Mouse (Mus musculus) midbrain, embryonic 13.5 days (tissue): Measurements from ENCODE around the gene Dock1. TPM values are rescaled to one million over a fixed set of nuclear protein-coding genes. Genes with fewer than 3 reads are reported as not detected.
A peak's percentile ranks its signal among the peaks of the same experiment; 100 is the strongest.

ENCODE experiments used
- ATAC-seq: fragments of 200-750 bp; cut with Nextera tagmentation; 2 replicates; pipeline ENCODE4 v1.8.0; 2017; ENCODE audit warnings: mild to moderate bottlenecking, moderate TSS enrichment, moderate library complexity
- H3K27ac ChIP-seq: fragments of 300-500 bp; sonication (generic); 2 replicates; pipeline ENCODE4 v1.5.1; 2015; ENCODE audit warnings: inconsistent platforms, mild to moderate bottlenecking, moderate library complexity
- H3K27me3 ChIP-seq: fragments of 300-500 bp; sonication (generic); 2 replicates; pipeline ENCODE4 v1.6.1; 2015; ENCODE audit warnings: mild to moderate bottlenecking, inconsistent platforms
- H3K36me3 ChIP-seq: fragments of 300-500 bp; sonication (generic); 2 replicates; pipeline ENCODE4 v1.6.1; 2015; ENCODE audit warnings: mild to moderate bottlenecking, inconsistent platforms
- H3K4me1 ChIP-seq: fragments of 300-500 bp; sonication (generic); replicated peaks from 2 replicates; pipeline ENCODE4 v1.6.1; 2015; ENCODE audit warnings: inconsistent platforms
- H3K4me2 ChIP-seq: fragments of 300-500 bp; sonication (generic); replicated peaks from 2 replicates; pipeline ENCODE4 v1.6.1; 2015; ENCODE audit warnings: moderate library complexity, mild to moderate bottlenecking, inconsistent platforms
- H3K4me3 ChIP-seq: fragments of 300-500 bp; sonication (generic); replicated peaks from 2 replicates; pipeline ENCODE4 v1.5.1; 2015; ENCODE audit warnings: mild to moderate bottlenecking, inconsistent platforms
- H3K9ac ChIP-seq: fragments of 300-500 bp; sonication (generic); replicated peaks from 2 replicates; pipeline ENCODE4 v1.6.1; 2015; ENCODE audit warnings: mild to moderate bottlenecking, inconsistent platforms
- H3K9me3 ChIP-seq: fragments of 300-500 bp; sonication (generic); 2 replicates; pipeline ENCODE4 v1.6.1; 2016; ENCODE audit warnings: mild to moderate bottlenecking, inconsistent platforms
- WGBS: fragments of 180-500 bp; shearing (Covaris S2); methylation state at CpG from one replicate; pipeline ENCODE4 v1.1.7; 2015; 5-methylcytosine and 5-hydroxymethylcytosine counted together
- polyA plus RNA-seq: library from polyadenylated mRNA; unstranded; fragments of >200 nt; fragmentation: Nextera tagmentation; extraction: Ambion mirVana; gene quantifications from 2 replicates; pipeline ENCODE4 v1.2.1, GENCODE M21; 2015

Dock1 gene
- polyA plus RNA-seq, 1 experiment from 2014 or later = 6.7 TPM

DNA sequence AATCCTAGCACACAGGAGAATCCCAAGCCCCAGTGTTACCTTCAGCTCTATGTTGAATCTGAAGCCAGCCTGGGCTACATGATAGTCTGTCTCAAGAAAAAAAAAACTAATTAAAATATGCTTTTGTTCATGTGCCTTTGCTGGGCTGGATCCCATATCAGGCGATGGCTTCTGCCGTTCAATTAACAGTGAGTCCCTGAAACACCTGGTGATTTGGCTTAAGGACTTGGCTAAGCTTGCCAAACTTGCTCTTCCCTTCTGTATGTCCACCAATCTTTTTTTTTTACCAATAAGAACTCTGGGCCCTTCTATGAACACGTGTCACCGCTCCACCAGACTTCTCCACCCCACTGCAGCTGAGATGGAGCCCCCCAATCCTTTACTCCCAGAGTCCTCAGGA is 474.3 kb downstream of the Dock1 start:
- peaks cover 13% of the 10 kb centered on the region for H3K27me3 ChIP-seq
- no peaks in the 10 kb centered on the region for H3K36me3 ChIP-seq
- H3K9me3 ChIP-seq = peaks cover 5% of the 10 kb centered on the region; the same call in 1 of the 2 replicates
- 92% methylated on average over 4 of the region's 4 CpGs for WGBS
- no peak overlapping the region for H3K4me3 ChIP-seq
- no peak overlapping the region for H3K4me2 ChIP-seq
- H3K4me1 ChIP-seq = peaks cover 3% of the 10 kb centered on the region
- ATAC-seq = no peak
- H3K27ac ChIP-seq = no peak overlapping the region
- no peak overlapping the region for H3K9ac ChIP-seq

DNA sequence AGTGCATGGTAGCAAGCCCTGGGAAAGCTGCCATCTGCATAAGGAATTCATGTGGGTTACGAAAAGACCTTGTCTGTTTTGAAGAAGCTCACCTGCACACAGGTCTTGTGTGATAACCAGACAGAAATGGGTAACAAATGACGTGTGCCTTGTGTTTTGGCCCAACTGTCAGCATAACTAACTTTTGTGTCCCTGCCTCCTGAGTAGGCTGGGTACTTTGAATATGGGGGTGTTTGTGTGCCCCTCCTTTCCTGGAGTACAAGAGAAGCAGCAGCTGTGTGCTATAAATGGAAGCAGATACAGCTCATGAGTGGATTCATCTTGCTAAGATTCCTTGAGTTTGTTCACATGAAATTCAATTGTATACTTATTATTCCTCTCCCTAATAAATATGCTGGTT is 480.5 kb downstream of the Dock1 start:
- H3K27ac ChIP-seq = no peak overlapping the region
- no peaks in the 10 kb centered on the region for H3K27me3 ChIP-seq
- ATAC-seq = no peak
- H3K4me3 ChIP-seq = no peak overlapping the region
- no peaks in the 10 kb centered on the region for H3K4me1 ChIP-seq
- H3K4me2 ChIP-seq = no peak overlapping the region
- peaks cover 5% of the 10 kb centered on the region; the same call in 1 of the 2 replicates for H3K9me3 ChIP-seq
- no peak overlapping the region for H3K9ac ChIP-seq
- H3K36me3 ChIP-seq = no peaks in the 10 kb centered on the region
- WGBS = 94% methylated on average over 2 of the region's 2 CpGs

DNA sequence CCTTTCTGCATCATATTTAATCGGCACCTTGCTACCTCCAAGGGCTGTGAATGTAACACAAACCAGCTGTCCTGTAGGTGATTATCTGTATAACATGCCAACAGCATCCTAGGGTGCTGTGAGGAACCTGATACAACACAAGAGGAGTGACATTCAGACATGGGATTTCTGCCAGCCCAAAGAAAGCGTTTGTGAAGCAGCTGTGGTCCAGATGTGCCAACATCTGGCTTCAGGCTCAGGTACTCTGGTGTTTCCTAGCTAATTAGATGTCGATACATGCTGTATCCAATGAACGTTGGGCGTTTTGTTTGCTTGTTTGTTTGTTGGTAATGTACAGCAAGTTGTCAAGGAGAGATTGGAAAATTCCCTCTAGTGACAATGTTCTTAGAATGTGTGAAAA is 487.1 kb downstream of the Dock1 start:
- no peak overlapping the region for H3K9ac ChIP-seq
- no peaks in the 10 kb centered on the region for H3K4me1 ChIP-seq
- no peaks in the 10 kb centered on the region for H3K36me3 ChIP-seq
- H3K4me2 ChIP-seq = no peak overlapping the region
- H3K27ac ChIP-seq = no peak overlapping the region
- no peak for ATAC-seq
- H3K4me3 ChIP-seq = no peak overlapping the region
- 87% methylated on average over 5 of the region's 5 CpGs for WGBS
- no peaks in the 10 kb centered on the region for H3K9me3 ChIP-seq
- no peaks in the 10 kb centered on the region for H3K27me3 ChIP-seq

- H3K4me3 ChIP-seq = no peak overlapping the region
- no peaks in the 10 kb centered on the region for H3K36me3 ChIP-seq
- H3K4me2 ChIP-seq = no peak overlapping the region
- WGBS = 94% methylated on average over 10 of the region's 10 CpGs
- no peaks in the 10 kb centered on the region for H3K9me3 ChIP-seq
- H3K27ac ChIP-seq = no peak overlapping the region
- H3K27me3 ChIP-seq = no peaks in the 10 kb centered on the region
- no peak for ATAC-seq
- no peaks in the 10 kb centered on the region for H3K4me1 ChIP-seq
- H3K9ac ChIP-seq = no peak overlapping the region
Observed at GRCm38 (mm10) chr7:135158381-135158780, 487.9 kb downstream of the Dock1 start.

DNA sequence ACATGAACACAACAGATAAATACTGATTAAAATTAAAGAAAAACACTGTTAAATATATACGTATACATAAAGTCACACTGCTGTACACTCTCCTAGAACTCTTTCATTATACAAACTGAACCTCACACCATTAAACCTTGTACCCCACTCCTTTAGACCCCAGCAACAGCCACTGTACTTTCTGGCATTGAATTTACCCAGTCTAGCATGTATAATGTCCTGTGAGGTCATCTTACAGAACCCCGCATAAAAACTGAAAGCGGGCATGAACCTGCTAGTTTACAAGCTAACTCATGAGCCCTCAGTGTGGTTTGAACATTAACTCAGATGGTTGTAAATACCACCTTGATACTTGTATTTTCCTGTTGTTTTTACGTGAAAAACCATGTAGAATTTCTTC is 489.2 kb downstream of the Dock1 start:
- no peak overlapping the region for H3K9ac ChIP-seq
- no peak overlapping the region for H3K4me3 ChIP-seq
- no peak for ATAC-seq
- no peaks in the 10 kb centered on the region for H3K36me3 ChIP-seq
- H3K4me1 ChIP-seq = no peaks in the 10 kb centered on the region
- no peaks in the 10 kb centered on the region for H3K27me3 ChIP-seq
- H3K9me3 ChIP-seq = no peaks in the 10 kb centered on the region
- H3K4me2 ChIP-seq = no peak overlapping the region
- WGBS = 87% methylated on average over 4 of the region's 4 CpGs
- no peak overlapping the region for H3K27ac ChIP-seq

GRCm38 (mm10) chr7:135165155-135165554 is 494.7 kb downstream of the Dock1 start:
- no peaks in the 10 kb centered on the region for H3K4me1 ChIP-seq
- no peak overlapping the region for H3K27ac ChIP-seq
- H3K9ac ChIP-seq = no peak overlapping the region
- no peak overlapping the region for H3K4me3 ChIP-seq
- no peaks in the 10 kb centered on the region for H3K36me3 ChIP-seq
- no peaks in the 10 kb centered on the region for H3K9me3 ChIP-seq
- H3K27me3 ChIP-seq = no peaks in the 10 kb centered on the region
- 0 out of 2 replicates have a peak, but pooled peaks have one; percentile 27 for ATAC-seq
- no peak overlapping the region for H3K4me2 ChIP-seq
- WGBS = 38% methylated on average over 3 of the region's 3 CpGs

DNA sequence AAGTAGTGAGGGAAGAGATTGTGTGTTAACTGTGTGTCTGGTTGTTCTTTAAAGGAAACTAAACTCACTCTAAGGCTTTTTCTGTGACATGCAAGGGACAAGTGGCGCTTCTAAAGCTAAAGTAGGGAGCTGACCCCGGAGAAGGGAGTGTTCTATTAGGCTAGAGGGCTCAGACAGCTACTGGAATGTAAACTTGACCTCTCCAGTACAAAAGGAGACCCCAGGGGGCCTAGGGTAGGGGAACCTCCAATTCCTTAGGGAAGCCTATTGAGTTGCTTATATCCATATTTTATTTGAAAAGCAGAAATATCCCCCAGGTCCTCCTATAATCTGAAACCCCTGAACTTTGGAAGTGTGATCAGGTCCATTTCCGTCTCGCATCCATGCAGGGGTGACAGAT is 499.5 kb downstream of the Dock1 start:
- Histone ChIP-seq H3K27ac (no peak overlapping the region), H3K27me3 (no peaks in the 10 kb centered on the region), H3K36me3 (no peaks in the 10 kb centered on the region), H3K4me3 (no peak overlapping the region), H3K4me2 (no peak overlapping the region), H3K9me3 (no peaks in the 10 kb centered on the region), H3K4me1 (0 out of 2 replicates have a peak, but pooled peaks cover 7% of the 10 kb centered on the region), H3K9ac (no peak overlapping the region)
- no peak for ATAC-seq
- WGBS = 65% methylated on average over 4 of the region's 4 CpGs

DNA sequence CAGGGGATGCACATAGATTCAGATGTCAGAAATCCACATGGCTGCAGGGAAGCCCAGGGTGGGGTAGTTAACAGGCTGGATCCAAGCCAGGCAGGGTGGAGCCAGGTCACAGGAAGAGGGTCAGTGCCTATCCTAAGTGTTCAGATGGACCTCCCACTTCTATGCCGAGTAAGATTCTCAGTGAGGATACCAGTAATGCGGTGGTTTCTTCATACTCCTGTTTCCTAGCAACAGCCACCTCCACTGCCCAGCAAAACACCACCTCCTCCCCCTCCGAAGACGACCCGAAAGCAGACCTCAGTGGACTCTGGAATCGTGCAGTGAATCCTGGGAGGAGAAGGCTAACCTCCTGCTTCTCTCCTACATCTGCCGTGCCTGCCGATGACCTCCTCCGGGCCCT is 501.8 kb downstream of the Dock1 start:
- Histone ChIP-seq H3K36me3 (no peaks in the 10 kb centered on the region), H3K4me2 (no peak overlapping the region), H3K9ac (no peak overlapping the region), H3K27me3 (no peaks in the 10 kb centered on the region), H3K9me3 (no peaks in the 10 kb centered on the region), H3K4me3 (no peak overlapping the region), H3K4me1 (0 out of 2 replicates have a peak, but pooled peaks cover 7% of the 10 kb centered on the region), H3K27ac (no peak overlapping the region)
- ATAC-seq = 0 out of 2 replicates have a peak, but pooled peaks have one; percentile 24
- 66% methylated on average over 9 of the region's 9 CpGs for WGBS

- Histone ChIP-seq H3K9me3 (no peaks in the 10 kb centered on the region), H3K4me3 (no peak overlapping the region), H3K27ac (no peak overlapping the region), H3K36me3 (no peaks in the 10 kb centered on the region), H3K9ac (no peak overlapping the region), H3K27me3 (no peaks in the 10 kb centered on the region), H3K4me2 (no peak overlapping the region), H3K4me1 (no peaks in the 10 kb centered on the region)
- no peak for ATAC-seq
- 97% methylated on average over 3 of the region's 3 CpGs for WGBS
Observed at GRCm38 (mm10) chr7:135194190-135194589, 523.7 kb downstream of the Dock1 start.

GRCm38 (mm10) chr7:135195631-135196030 is 525.2 kb downstream of the Dock1 start:
- no peaks in the 10 kb centered on the region for H3K9me3 ChIP-seq

GRCm38 (mm10) chr7:135196828-135197227 is 526.4 kb downstream of the Dock1 start:
- Histone ChIP-seq H3K4me2 (no peak overlapping the region), H3K9ac (no peak overlapping the region), H3K4me1 (no peaks in the 10 kb centered on the region), H3K36me3 (no peaks in the 10 kb centered on the region), H3K9me3 (no peaks in the 10 kb centered on the region), H3K27me3 (no peaks in the 10 kb centered on the region), H3K4me3 (no peak overlapping the region), H3K27ac (no peak overlapping the region)
- 92% methylated on average over 10 of the region's 10 CpGs for WGBS
- no peak for ATAC-seq

More at GRCm38 (mm10) chr7:135195631-135196030, 525.2 kb downstream of the Dock1 start:
- no peak overlapping the region for H3K27ac ChIP-seq
- ATAC-seq = no peak
- no peak overlapping the region for H3K9ac ChIP-seq
- no peaks in the 10 kb centered on the region for H3K36me3 ChIP-seq
- no peak overlapping the region for H3K4me3 ChIP-seq
- no peak overlapping the region for H3K4me2 ChIP-seq
- WGBS = 99% methylated on average over 2 of the region's 2 CpGs
- no peaks in the 10 kb centered on the region for H3K27me3 ChIP-seq
- H3K4me1 ChIP-seq = no peaks in the 10 kb centered on the region

DNA sequence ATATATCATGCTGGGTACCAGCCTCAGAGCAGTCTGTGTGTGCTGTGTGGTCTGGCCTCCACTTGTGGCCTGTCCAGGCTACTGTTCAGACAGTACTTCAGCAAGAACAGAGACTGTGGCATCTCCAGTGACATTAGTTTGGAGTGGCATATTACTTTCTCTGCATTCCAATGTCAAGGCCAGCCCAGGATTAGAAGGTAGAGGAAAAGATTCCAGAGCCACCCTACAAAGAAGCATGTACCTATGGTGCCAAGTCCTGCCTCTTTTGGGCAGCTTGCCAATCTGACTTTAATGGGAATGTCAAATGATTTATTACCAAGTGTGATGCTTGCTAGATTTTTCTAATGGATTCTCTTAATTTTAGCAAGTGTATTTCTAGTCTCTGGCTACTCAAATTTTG is 533.5 kb downstream of the Dock1 start:
- Histone ChIP-seq H3K4me2 (no peak overlapping the region), H3K9ac (no peak overlapping the region), H3K36me3 (no peaks in the 10 kb centered on the region), H3K4me3 (no peak overlapping the region), H3K27ac (no peak overlapping the region), H3K4me1 (no peaks in the 10 kb centered on the region), H3K9me3 (no peaks in the 10 kb centered on the region), H3K27me3 (no peaks in the 10 kb centered on the region)
- ATAC-seq = no peak

- Histone ChIP-seq H3K27ac (no peak overlapping the region), H3K4me1 (no peaks in the 10 kb centered on the region), H3K9ac (no peak overlapping the region), H3K4me3 (no peak overlapping the region), H3K9me3 (no peaks in the 10 kb centered on the region), H3K36me3 (no peaks in the 10 kb centered on the region), H3K27me3 (no peaks in the 10 kb centered on the region), H3K4me2 (no peak overlapping the region)
- no peak for ATAC-seq
- WGBS = 78% methylated on average over 5 of the region's 5 CpGs
Observed at GRCm38 (mm10) chr7:135205111-135205510, 534.7 kb downstream of the Dock1 start.
